Mouse (Mus musculus): Measurements from ENCODE around the gene Reln. TPM values are rescaled to one million over a fixed set of nuclear protein-coding genes. Genes with fewer than 3 reads are reported as not detected.

Gene Reln
- total RNA-seq (2015; ENCODE audit: low replicate concordance) (195 and 249 TPM in 2 replicates), total RNA-seq (2017; ENCODE audit: low replicate concordance) (175 and 188 TPM in 2 replicates)

DNA sequence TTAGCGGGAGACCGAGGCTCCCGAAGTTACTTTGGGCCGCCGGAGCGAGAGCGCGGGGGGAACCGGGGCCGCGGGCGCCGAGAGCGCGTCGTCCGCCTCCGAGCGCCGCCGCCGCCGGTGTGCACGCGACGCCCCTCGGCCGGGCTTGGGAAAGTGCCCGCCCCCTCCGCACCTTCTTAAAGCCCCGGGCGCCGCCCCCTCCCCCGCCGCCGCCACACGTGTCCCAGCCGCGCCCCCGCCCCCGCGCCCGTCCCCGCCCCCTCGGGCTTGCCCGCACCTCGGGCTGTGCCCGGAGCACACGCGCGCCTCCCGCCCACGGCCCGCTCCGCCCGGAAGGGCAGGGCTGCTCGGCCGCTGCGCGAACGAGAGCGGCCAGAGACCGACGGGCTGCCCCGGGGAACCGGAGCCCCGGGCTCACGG, at the start of gene Reln:
TSS of gene Reln (minus strand) at position 147 of the 420 bp plus-strand sequence.
- ATAC-seq (replicated peaks; ENCODE audit: low FRiP score, poor library complexity, severe bottlenecking): no peak

DNA sequence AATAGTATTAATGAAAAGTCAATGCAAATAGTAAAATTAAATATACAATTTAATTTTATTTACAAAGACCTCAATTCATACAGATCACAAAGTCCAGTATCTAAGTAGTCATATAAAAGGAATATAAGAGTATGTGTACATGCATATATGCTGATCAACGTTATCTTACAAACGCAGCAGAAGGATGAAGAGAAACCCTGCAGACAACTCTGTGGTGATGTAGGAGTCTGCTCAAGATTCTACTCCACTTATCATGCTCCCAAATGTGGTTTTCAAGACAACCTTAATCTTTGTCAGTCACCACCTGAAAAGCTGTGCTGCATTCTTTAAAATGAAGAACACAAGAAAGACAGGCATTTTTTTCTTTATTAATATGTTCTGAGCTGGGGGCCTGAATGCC, 44.0 kb upstream of the Reln start:
- no peak for ATAC-seq (replicated peaks; ENCODE audit: low FRiP score, poor library complexity, severe bottlenecking)

DNA sequence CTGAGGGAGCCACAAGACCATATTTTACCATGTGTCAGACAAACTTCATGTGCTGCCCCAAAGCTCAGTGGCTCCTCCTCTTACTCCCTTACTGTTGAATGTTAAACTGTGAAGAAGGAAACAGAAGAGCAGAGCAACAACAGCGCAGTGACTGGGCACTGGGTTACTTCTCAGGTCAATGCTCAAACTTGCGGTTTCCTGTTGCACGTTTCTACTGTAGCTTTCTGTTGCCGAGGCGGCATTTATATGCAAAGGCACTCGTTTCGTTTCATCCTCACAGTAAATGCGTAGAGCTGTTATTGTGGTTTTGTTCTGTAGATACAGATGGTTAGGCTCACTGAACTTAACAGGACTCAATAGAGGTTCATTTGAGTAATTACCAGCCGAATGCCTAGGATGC, 16.0 kb upstream of the Reln start:
- ATAC-seq (replicated peaks; ENCODE audit: low FRiP score, poor library complexity, severe bottlenecking): no peak

DNA sequence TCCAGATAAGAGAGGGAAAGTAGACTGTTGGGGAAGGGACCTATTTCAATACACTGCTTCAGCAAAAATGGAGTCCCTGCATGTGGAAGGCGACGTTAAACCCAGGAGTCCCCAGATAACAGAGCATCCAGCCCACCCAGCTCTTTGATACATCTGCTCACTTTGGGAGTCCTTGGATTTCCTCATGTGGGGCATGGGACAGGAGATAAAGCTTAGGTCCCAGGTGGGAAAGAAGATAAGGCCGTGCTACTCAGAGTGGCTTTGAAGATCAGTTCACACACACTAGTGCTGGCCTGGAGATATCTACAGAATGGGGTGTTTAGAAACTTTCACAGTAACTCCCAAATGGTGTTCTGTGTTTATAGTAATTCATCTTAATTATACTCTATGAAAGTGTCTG, 3.9 kb upstream of the Reln start:
- ATAC-seq (replicated peaks; ENCODE audit: low FRiP score, poor library complexity, severe bottlenecking): peak; percentile 78

DNA sequence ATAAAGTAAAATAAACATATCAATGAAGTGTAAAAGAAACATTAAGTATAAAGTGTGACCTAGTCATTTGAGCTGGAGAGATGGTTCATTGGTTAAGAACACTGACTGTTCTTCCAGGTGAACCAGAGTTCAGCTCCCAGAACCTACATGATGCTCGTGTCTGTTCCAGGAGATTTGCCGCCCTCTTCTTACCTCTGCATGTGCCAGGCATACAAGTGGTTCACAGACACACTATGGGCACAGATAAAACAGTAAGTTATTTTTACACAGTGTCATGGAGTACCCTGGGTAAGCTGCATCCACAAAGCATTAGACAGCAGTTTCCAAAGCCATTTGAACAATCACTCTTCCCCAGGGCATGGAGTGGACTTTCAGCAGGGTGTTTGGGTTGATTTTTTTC, 3.2 kb upstream of the Reln start:
- peak; percentile 31 for ATAC-seq (replicated peaks; ENCODE audit: low FRiP score, poor library complexity, severe bottlenecking)

DNA sequence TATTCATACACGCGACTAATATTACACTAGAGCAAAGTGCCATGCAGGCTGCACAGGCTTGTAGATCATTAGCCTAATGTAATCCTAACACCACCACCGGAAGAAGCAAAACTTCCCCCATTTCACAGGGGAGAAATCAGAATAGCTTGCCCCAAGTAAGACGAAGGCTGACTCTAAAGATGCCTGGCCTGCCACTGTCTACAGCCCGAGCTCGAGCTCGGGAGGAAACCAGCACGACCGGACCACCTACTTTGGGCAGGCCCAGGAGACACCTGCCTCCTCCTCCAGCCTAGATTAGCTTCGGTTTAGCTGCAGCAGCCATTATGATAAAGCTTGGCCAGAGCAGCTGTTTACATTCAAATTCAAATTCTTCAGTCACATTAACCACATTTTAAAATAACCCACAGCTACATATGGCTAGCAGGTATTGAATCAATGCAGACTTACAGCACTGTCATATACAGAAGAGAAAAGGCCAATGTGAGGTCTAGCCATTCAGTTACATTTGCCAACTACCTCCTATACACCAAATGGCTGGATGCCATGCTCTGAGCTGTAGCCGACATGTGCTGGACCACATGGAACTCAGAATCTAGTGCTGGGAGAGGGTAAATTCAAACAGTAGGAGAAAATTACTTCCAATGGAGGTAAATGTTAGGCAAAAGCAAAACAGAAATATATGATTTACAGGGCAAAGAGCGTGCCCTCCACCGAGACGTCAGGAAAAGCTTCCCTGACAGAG, 1.6 kb upstream of the Reln start:
- ATAC-seq (replicated peaks; ENCODE audit: low FRiP score, poor library complexity, severe bottlenecking): no peak

DNA sequence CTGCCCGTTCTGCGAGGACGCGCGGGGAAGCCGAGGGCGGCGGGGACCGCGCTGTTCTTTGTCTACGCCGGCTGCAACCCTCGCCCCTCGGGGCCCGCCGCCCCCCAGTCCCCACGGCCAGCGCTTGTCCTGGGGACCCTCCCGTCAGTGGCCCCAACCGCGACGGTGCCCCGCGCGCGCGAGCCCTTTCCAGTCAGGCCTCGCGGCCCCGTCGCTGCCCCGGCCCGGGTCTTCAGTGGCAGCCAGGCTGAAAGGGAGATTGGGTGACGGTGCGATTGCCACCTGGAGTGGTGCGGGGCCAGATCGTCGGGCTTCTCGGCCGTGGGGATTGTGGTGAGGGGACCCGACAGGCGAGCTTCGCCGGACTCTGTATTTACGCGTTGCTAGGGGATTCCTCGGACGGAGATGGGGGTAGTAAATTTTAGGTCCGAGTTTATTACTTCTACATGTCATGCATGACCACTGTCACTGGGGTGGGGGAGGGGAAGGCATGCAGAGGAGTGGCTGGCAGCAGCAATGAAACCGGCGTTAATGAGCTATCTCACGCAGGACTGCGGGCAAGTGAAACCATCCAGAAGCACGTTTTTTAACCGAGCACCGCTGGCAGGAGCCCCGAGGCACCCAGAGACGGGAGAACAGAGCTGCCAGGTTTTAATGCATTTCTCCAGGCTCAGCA, 612 bp upstream of the Reln start:
- peak; percentile 36; the same call in 1 of the 2 replicates for ATAC-seq (replicated peaks; ENCODE audit: low FRiP score, poor library complexity, severe bottlenecking)

DNA sequence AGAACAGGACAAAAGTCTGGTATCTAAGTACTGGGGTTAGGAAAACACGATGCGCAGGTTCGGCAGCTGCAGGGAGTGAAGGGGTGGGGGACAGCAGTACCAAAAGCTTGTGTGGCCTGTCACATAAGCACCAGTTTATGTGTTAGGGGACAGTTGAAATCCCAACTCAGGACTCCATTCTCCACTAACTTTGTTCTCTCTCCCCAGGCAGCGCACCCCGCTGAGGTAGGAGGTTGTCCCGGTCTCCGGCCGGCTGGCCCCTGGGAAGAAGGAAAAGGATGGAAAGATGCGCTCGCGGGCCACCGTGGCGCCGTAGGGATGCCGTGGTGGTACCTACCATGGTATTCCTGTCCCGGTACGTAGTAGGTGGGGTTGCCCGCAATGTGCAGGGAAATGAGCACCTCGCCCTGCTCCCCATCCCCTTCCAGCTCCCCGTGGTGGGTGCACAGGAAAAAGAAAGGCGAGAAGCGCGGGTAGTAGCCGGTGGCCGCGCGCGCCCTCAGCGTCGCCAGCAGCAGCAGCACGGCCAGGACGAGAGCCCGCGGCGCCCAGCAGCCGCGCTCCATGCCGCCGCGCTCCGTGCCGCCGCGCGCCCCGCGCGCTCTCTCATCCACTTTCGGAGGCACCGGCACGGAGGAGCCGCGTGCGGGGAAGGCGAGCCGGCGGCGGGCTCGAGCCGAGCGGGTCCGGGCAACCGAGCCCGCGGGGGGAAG, 503 bp downstream of the Reln start:
- ATAC-seq (replicated peaks; ENCODE audit: low FRiP score, poor library complexity, severe bottlenecking): no peak

DNA sequence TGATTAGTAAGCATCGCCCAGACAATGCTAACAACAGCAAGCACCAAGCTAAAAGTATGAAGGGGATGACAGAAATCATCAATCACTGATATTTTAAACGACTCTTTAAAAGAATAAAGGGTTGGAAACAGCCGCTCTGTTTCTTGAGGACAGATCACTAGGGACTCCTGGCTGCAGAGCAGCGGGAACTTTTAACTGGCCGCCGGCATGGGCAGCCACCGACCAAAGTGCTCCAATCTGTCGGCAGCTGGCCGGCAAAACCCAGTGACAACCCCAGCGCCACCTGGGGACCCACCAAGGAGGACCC, 1.0 kb downstream of the Reln start:
- no peak for ATAC-seq (replicated peaks; ENCODE audit: low FRiP score, poor library complexity, severe bottlenecking)

DNA sequence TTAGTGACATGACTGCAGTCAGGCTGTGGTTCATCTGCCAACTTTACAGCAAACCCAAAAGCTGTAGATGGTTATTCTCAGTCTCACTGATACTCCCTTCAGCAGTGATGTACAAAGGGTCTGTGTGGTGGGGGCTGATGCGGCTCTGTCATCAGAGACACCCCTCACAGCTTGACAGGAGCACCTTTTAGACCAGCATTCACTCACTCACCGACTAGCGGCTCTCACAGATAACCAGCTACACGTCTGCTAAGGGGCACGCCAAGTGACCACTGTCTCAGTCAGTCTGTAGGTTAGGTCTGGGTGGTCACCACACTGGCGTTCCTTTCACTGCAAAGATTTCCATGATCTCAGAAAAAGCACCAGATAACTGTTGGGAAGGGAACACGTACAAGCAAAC, 2.0 kb downstream of the Reln start:
- ATAC-seq (replicated peaks; ENCODE audit: low FRiP score, poor library complexity, severe bottlenecking): no peak

DNA sequence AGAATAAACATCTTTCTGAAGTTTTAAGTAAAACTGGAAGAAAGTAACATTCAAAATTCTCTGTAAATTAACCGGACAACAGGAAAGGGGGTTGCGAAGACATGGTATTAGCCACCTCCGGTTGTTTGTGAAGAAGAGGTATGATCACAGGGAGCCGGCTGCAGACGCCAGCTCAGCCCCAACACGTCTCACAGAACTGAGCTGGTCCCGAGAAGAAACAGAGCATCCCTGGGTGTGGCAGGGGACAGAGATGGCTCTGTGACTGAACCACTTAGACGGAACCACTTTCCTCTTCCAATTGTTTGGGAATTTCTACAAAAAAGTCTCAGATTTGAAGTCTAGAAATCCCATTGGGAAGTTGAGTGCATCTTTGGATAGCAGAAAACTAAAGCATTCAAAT, 3.5 kb downstream of the Reln start:
- no peak for ATAC-seq (replicated peaks; ENCODE audit: low FRiP score, poor library complexity, severe bottlenecking)

DNA sequence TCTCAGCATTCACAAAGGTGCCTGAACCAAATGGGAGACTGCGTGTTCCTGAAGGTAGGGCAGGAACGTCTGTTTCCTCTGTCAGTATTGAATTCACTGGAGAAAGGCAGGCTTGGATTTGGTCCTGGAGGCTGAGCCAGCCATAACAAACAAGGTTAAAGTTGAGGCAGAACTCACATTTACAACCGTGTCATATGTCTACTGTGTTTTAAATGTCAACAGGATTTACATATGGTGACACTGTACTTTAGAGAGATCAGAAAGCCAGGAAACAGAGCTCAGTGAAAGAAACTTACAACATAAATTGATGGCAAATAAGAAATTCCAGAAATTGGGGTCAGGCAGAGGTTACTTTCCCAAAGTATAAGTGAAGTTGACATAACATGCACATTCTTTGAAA, 9.1 kb downstream of the Reln start:
- ATAC-seq (replicated peaks; ENCODE audit: low FRiP score, poor library complexity, severe bottlenecking): no peak

DNA sequence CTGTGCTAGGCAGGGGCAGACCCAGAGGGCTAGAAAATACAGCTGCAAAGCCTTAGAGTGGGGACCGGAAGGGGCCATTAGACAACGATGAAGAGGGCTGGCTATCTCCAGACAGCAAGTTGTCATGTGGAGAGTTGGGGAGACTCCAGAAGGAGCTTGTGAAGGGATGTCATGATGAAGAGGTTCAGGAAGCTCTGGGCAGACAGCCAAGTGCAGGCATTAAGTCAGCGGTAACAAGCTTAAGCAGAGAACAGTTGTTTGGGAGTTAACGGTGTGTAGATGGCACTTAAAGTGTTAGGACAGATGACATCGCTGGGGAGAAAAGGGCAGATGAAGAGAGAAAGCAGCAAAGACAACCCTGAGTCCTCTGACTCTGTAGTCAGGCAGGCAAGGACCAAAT, 13.7 kb downstream of the Reln start:
- ATAC-seq (replicated peaks; ENCODE audit: low FRiP score, poor library complexity, severe bottlenecking): no peak

DNA sequence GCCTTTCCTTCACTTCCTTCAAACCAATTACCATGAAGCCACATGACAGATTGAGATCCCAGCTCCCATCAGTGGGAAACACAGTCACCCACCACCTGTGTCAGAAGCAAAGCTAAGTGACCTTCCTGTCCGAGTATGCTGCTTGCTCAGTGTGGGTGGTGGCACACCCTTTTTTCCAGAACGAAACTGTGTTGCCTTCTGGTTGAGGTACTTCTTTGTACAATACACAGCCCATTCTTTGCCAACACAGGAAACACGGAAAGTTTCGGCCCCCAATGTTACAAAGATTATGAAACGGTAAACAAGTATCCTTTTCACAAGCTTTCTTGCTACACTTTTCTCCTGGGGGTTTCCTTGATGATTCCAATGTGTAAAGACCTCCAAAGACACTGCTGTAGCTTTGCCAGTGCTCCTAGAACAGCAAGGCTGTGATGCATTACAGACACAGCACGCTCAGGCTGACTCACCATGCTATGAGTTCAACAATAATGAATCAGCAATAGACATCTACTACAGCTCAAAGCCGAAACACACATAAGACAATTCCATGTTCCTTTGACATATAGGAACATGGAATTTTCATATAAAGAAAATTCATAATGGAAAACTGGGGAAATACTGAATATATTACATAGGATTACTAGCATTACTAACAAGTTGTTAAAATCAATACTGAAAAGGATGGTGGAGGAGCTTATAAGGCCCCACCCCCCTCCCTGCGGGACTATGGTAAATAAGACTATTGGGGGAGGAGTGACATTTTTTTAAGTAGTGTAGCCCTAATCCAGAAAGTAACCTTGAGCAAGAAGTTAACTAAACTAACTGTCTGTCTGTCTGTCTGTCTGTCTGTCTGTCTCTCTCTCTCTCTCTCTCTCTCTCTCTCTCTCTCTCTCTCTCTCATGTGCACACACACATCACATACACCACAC, 15.8 kb downstream of the Reln start:
- ATAC-seq (replicated peaks; ENCODE audit: low FRiP score, poor library complexity, severe bottlenecking): no peak

DNA sequence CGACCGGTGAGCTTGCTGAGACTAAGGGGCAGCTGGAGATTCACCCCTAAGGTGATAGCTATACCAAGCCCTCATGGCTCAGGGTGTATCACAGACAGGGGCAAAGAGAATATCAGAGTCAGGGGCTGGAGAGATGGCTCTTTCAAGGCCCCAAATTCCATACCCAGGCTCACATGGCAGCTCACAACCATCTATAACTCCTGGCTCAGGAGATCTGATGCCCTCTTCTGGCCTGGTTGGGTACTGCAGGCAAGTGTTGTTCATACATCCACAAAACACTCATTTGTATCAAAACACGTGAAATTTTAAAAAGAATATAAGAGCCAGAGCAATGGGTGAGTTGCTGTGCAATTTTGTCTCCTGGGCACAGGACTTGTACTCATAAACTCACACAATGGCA, 17.3 kb downstream of the Reln start:
- 0 out of 2 replicates have a peak, but pooled peaks have one; percentile 43 for ATAC-seq (replicated peaks; ENCODE audit: low FRiP score, poor library complexity, severe bottlenecking)

DNA sequence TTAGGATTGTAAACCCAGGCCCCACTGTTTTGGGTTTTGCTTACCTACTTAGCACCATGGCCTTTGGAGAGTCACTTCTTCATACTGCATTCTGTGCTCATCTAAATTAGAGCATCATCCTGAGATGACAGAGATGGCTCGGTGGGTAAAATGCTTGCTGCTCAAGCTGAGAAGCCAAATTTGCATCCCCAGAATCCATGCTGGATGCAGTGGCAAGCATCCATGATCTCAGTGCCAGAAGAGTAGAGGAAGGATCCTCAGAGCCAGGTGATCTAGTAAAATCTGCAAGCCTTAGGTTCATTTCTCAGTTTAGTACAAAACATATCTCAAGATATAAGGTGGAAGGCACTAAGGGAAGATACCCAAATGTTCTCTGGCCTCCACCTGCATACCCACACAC, 20.7 kb downstream of the Reln start:
- ATAC-seq (replicated peaks; ENCODE audit: low FRiP score, poor library complexity, severe bottlenecking): no peak

DNA sequence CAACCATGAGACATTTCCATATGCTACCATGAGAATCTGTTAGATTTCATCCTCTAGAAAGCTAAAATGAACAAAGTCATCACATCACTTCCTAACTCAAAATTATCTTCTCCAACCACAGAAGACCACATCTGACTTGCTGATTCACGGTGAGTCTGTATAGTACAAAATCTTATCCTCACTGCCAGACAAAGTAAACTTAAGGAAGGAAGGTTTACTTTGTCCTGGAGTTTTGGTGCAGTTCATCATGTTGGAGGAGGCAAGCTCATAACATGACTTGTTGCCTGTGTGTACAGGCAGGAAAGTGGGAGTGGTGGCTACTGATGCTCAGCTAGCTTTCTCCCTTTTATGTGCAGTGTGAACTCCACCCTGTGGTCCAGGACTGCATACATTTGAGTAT, 26.7 kb downstream of the Reln start:
- no peak for ATAC-seq (replicated peaks; ENCODE audit: low FRiP score, poor library complexity, severe bottlenecking)

DNA sequence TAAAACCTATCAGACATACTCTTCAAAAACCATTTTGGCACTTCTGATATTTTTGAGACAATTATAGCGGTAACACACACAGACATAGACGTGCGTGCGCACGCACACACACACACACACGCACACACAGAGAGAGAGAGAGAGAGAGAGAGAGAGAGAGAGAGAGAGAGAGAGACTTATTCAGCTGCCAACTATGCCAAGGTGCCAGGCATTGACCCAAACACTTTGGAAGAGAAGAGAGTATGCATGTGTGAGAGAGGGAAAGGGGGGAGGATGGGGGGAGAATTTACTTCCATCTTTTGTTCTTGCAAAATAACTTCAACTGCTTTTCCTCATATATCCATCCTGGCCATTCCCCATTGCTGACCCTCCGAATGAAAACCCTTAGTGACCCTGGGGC, 28.0 kb downstream of the Reln start:
- no peak for ATAC-seq (replicated peaks; ENCODE audit: low FRiP score, poor library complexity, severe bottlenecking)

DNA sequence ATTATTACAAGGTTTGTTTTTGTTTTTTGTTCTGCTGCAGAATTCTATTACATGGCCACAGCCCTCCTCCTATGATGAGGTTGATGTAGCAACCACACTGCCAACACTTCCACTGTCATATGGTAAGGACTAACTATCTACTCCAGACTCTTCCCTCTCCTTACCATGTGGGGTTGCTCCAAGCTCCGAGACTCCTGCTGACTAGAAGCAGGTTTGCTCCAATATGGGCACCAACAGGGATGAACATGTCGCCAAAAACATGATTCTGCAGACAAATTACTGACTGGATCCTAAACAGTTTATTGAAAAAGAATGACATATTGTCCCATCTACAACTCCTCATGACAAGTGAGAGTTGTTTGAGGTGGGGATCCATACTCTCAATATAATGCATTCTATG, 28.5 kb downstream of the Reln start:
- no peak for ATAC-seq (replicated peaks; ENCODE audit: low FRiP score, poor library complexity, severe bottlenecking)

DNA sequence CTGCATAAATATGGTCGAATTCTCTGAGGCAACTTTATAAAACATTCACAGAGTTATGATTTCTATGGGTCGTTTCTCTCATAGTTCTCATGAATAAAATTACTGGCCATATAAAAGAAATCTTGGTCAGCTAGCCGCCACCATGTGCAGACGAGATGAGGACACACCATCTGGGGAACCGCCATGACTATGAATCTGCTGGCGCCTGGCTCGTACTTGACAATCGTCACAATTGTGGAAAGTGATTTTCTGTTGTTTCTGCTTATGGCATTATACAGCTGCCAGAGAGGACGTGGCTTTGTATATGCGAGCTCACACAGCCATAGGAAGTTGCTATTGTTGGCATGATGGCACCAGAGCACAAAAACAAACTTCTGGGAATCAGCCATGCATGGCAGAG, 31.5 kb downstream of the Reln start:
- no peak for ATAC-seq (replicated peaks; ENCODE audit: low FRiP score, poor library complexity, severe bottlenecking)
